ENCODE assay signal across 23 mouse cellular contexts in the genomic region with DNA sequence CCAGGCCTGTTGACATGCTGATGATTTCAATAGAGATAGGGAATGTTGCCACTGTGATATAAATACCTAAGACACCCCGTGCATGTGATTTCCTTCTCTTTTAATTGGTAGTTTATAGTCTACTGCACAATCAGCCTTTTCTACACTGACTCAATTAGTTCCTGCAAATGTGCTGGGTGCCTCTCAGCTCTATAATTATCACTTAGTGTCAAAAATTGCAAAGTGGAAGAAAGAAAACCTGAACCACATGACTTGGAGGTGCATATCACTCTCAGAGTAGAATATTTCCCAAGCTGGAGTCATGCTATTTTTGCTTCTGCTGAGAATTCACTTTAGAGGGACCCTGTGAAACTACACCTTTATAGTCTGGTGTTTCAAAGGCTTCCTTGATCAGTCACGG.
DNase-seq lines count a peak whose midpoint lies in the region; ATAC-seq lines count a peak whose summit lies in the region.
"Had no signal": no experiment of that assay in that cellular context is flagged by ENCODE, and none has a peak within 500 bp of the region (broad histone marks: within the 10 kb centered on the region; RNA-seq: fewer than 3 reads in every experiment).

No protein-coding gene starts in this region.

- H3K27me3 ChIP-seq in forebrain, embryonic 15.5 days: no peaks in the 10 kb centered on the region
- H3K27me3 ChIP-seq: CH12.LX; embryonic facial prominence, embryonic 13.5 days; hindbrain, embryonic 13.5 days; Patski had no signal

- 0 out of 2 replicates have a peak overlapping the region, but pooled peaks have one; percentile 20 for H3K27ac ChIP-seq in forebrain, embryonic 15.5 days (replicated peaks)
- H3K27ac ChIP-seq: embryonic facial prominence, embryonic 13.5 days; heart, embryonic 10.5 days; hindbrain, embryonic 13.5 days; hindbrain, postnatal 0 days had no signal

- H3K4me3 ChIP-seq in forebrain, embryonic 15.5 days: no peak overlapping the region
- H3K4me3 ChIP-seq: embryonic facial prominence, embryonic 13.5 days; heart, embryonic 10.5 days; hindbrain, embryonic 13.5 days had no signal

- no peak for DNase-seq in frontal cortex, postnatal 10 days (ENCODE audit: low spot score in 2 of 2)
- DNase-seq in right cerebral cortex, adult 18-20 months: peak; percentile 14
- no peak for DNase-seq in right cerebral cortex, postnatal 10 days (ENCODE audit: low spot score in 2 of 2)
- DNase-seq in layer of hippocampus, adult 9-11 months: no peak
- no peak for DNase-seq in layer of hippocampus, postnatal 14 days (ENCODE audit: low spot score in 2 of 2)
- DNase-seq: adrenal gland, adult 2 months; adrenal gland, postnatal 25 days; cerebellum, adult 18-20 months; cerebellum, adult 9-11 months; cerebellum, postnatal 36 days; heart, adult 18-20 months; heart, postnatal 10 days; heart, postnatal 4 days; kidney, adult 11 months had no signal

- ATAC-seq in frontal cortex, adult (ENCODE audit: low TSS enrichment): peak; percentile 42
- ATAC-seq in forebrain, embryonic 15.5 days (replicated peaks): peak; percentile 61; the same call in 1 of the 2 replicates
- ATAC-seq: activated CD4-positive, CD25-positive, alpha-beta regulatory T cell, adult 4 months; hindbrain, postnatal 0 days; Patski had no signal

- H3K4me2 ChIP-seq in forebrain, embryonic 15.5 days (replicated peaks): no peak overlapping the region
- H3K4me2 ChIP-seq: embryonic facial prominence, embryonic 13.5 days; hindbrain, embryonic 13.5 days had no signal

- H3K9me3 ChIP-seq in forebrain, embryonic 15.5 days: no peaks in the 10 kb centered on the region
- H3K9me3 ChIP-seq: embryonic facial prominence, embryonic 13.5 days; heart, embryonic 10.5 days; hindbrain, embryonic 13.5 days had no signal

- H3K4me1 ChIP-seq in forebrain, embryonic 15.5 days: no peaks in the 10 kb centered on the region
- H3K4me1 ChIP-seq: embryonic facial prominence, embryonic 13.5 days; heart, embryonic 10.5 days; hindbrain, embryonic 13.5 days had no signal

- no peaks in the 10 kb centered on the region for H3K36me3 ChIP-seq in forebrain, embryonic 15.5 days
- H3K36me3 ChIP-seq: embryonic facial prominence, embryonic 13.5 days; heart, embryonic 10.5 days; hindbrain, embryonic 13.5 days had no signal

- no peak overlapping the region for H3K9ac ChIP-seq in forebrain, embryonic 15.5 days (replicated peaks)
- H3K9ac ChIP-seq: embryonic facial prominence, embryonic 13.5 days; hindbrain, embryonic 13.5 days had no signal

- 54% methylated on average over 2 of the region's 2 CpGs for WGBS in forebrain, embryonic 15.5 days
